In genomic region chr1:91540271-91540826, GRCm38 (mm10) we compare ENCODE assay signal across 8 mouse cellular contexts. TPM values are rescaled to one million over a fixed set of nuclear protein-coding genes. Genes with fewer than 3 reads are reported as not detected.
DNase-seq lines count a peak whose midpoint lies in the region; ATAC-seq lines count a peak whose summit lies in the region.

Gene Asb1, plus strand, starts transcription at chr1:91540544.

- peaks cover 5% of the 10 kb centered on the region; the same call in 1 of the 2 replicates for H3K27me3 ChIP-seq in hindbrain, embryonic 16.5 days (replicated peaks; ENCODE audit: control insufficient read depth, insufficient read depth, low read length)

- DNase-seq in WW6 (ENCODE audit: low read depth, low spot score): peak; percentile 94
- peak; percentile 80 to 89 for DNase-seq in cerebellum, postnatal 4 days (ENCODE audit: low spot score in 2 of 2)
- DNase-seq in gastrocnemius, adult 18-20 months (ENCODE audit: low spot score): peak; percentile 95
- peak; percentile 88 to 95 for DNase-seq in left cerebral cortex, adult 18-20 months (ENCODE audit: low spot score in 2 of 2)
- peak; percentile 95 for DNase-seq in right cerebral cortex, adult 18-20 months
- peak; percentile 73 for DNase-seq in urinary bladder, postnatal 10 days (ENCODE audit: low spot score)

- WGBS in hindbrain, embryonic 16.5 days: under 1% methylated on average over 41 of the region's 41 CpGs
- WGBS in macrophage (ENCODE audit: missing documents): 1% methylated on average over 41 of the region's 41 CpGs

- H3K9me3 ChIP-seq in hindbrain, embryonic 16.5 days (ENCODE audit: control insufficient read depth, low read length): no peaks in the 10 kb centered on the region

- peak within 1 kb of the TSS; percentile 88 for H3K4me2 ChIP-seq in hindbrain, embryonic 16.5 days (ENCODE audit: low read length)

- peaks cover 12% of the 10 kb centered on the region for H3K4me1 ChIP-seq in hindbrain, embryonic 16.5 days (ENCODE audit: control insufficient read depth, insufficient read depth, low read depth, low read length)

- H3K9ac ChIP-seq in hindbrain, embryonic 16.5 days (ENCODE audit: low read depth, low read length): peak within 1 kb of the TSS; percentile 76

- peaks cover 18% of the 10 kb centered on the region; the same call in 1 of the 2 replicates for H3K79me2 ChIP-seq in macrophage (ENCODE audit: inconsistent target)

- H3K36me3 ChIP-seq in hindbrain, embryonic 16.5 days (ENCODE audit: control insufficient read depth, insufficient read depth, low read length): no peaks in the 10 kb centered on the region
- H3K36me3 ChIP-seq in macrophage (ENCODE audit: inconsistent target): peaks cover 5% of the 10 kb centered on the region

- ATAC-seq in hindbrain, embryonic 16.5 days: peak; percentile 98

- no peak within 1 kb of the TSS; the same call in 1 of the 2 replicates for H3K27ac ChIP-seq in hindbrain, embryonic 16.5 days (ENCODE audit: low read depth, low read length)
- H3K27ac ChIP-seq in macrophage: peak within 1 kb of the TSS; percentile 10; the same call in 1 of the 2 replicates

- H3K4me3 ChIP-seq in hindbrain, embryonic 16.5 days (ENCODE audit: low read length): peak within 1 kb of the TSS; percentile 61
- peak within 1 kb of the TSS; percentile 66 for H3K4me3 ChIP-seq in macrophage (ENCODE audit: inconsistent target)

RNA-seq across cellular contexts. Expression of gene Asb1, which starts in this region (rescaled TPM):
- 10 to 100 TPM; 14.8 to 16.2 TPM for total RNA-seq in gastrocnemius, adult 18-20 months (2021)
- polyA plus RNA-seq in hindbrain, embryonic 16.5 days (2015; fragmentation: Nextera tagmentation; extraction: Ambion mirVana): 10.3 and 12.0 TPM in 2 replicates
- total RNA-seq in left cerebral cortex, adult 18-20 months (2021): 10 to 100 TPM; 42.0 to 42.1 TPM
- total RNA-seq in macrophage (2018; cell fraction: chromatin; rRNA removed): 10 to 100 TPM in 13 of 26 experiments, 1 to 10 TPM in 13; 1.1 to 19.8 (median 9.3) TPM
- 1 to 10 TPM in 25 of 26 experiments, under 1 TPM in 1; 0.86 to 7.0 (median 5.1) TPM for total RNA-seq in macrophage (2018; cell fraction: cytosol; rRNA removed)
- 10 to 100 TPM in 3 of 26 experiments, 1 to 10 TPM in 23; 2.2 to 14.3 (median 6.8) TPM for total RNA-seq in macrophage (2018; cell fraction: nucleus; rRNA removed)
- polyA plus RNA-seq in macrophage (2018): 2.5 to 4.2 TPM (median 2.9 TPM) in 3 replicates
